Mouse (Mus musculus) CH12.LX (cell line): ENCODE results near the gene 2310007B03Rik.

Source experiments
- CHD2 ChIP-seq: IDR thresholded peaks from 2 replicates; pipeline ENCODE4 v1.6.1; 2011; ENCODE audit warnings: low read length, improper control_type of control experiment
- CTCF ChIP-seq, 2 experiments: IDR thresholded peaks in 1 of 2; conservative IDR thresholded peaks in 1 of 2; 2 replicates each; pipeline ENCODE4 v1.5.1; 2011 to 2012; ENCODE audit warnings: low read depth in 2 of 2, low read length in 2 of 2, improper control_type of control experiment in 1 of 2, inconsistent platforms in 1 of 2, mild to moderate bottlenecking in 1 of 2, moderate library complexity in 1 of 2
- GABPA ChIP-seq: IDR thresholded peaks from 2 replicates; pipeline ENCODE4 v1.6.1; 2012; ENCODE audit warnings: low read depth, low read length, improper control_type of control experiment, inconsistent platforms; ENCODE audit not compliant: insufficient replicate concordance
- HCFC1 ChIP-seq: IDR thresholded peaks from 2 replicates; pipeline ENCODE4 v1.6.1; 2012; ENCODE audit warnings: low read depth, mild to moderate bottlenecking, inconsistent platforms, low read length, improper control_type of control experiment
- IRF4 ChIP-seq: IDR thresholded peaks from 2 replicates; pipeline ENCODE4 v1.6.1; 2014; ENCODE audit warnings: low read depth, mild to moderate bottlenecking, inconsistent platforms, low read length, improper control_type of control experiment
- POLR2A ChIP-seq: IDR thresholded peaks from 2 replicates; pipeline ENCODE4 v1.6.1; 2011; ENCODE audit warnings: low read depth, mild to moderate bottlenecking, improper control_type of control experiment, low read length
- POLR2AphosphoS2 ChIP-seq: IDR thresholded peaks from 2 replicates; pipeline ENCODE4 v1.6.1; 2011; ENCODE audit warnings: low read depth, low read length, improper control_type of control experiment
- SMC3 ChIP-seq: IDR thresholded peaks from 2 replicates; pipeline ENCODE4 v1.6.1; 2011; ENCODE audit warnings: low read depth, low read length, improper control_type of control experiment
- TCF12 ChIP-seq: IDR thresholded peaks from 2 replicates; pipeline ENCODE4 v1.6.1; 2014; ENCODE audit warnings: low read depth, mild to moderate bottlenecking, inconsistent platforms, low read length, improper control_type of control experiment
- USF1 ChIP-seq: IDR thresholded peaks from 2 replicates; pipeline ENCODE4 v1.6.1; 2014; ENCODE audit warnings: low read depth, mild to moderate bottlenecking, inconsistent platforms, low read length, improper control_type of control experiment
- USF2 ChIP-seq: conservative IDR thresholded peaks from 2 replicates; pipeline ENCODE4 v1.6.1; 2011; ENCODE audit warnings: low read depth, low read length, improper control_type of control experiment
- ZC3H11A ChIP-seq: IDR thresholded peaks from 2 replicates; pipeline ENCODE4 v1.6.1; 2012; ENCODE audit warnings: low read depth, mild to moderate bottlenecking, inconsistent platforms, low read length, improper control_type of control experiment
- ZNF384 ChIP-seq: IDR thresholded peaks from 2 replicates; pipeline ENCODE4 v1.6.1; 2012; ENCODE audit warnings: low read depth, low read length, improper control_type of control experiment, inconsistent platforms

- TF ChIP-seq CHD2 (no peak), HCFC1 (no peak), USF2 (no peak), CTCF (conservative IDR thresholded peaks at IDR 0.05 in 1 of 2, IDR thresholded peaks at IDR 0.05 in 1 of 2; ENCODE audit: low read depth in 2 of 2, low read length in 2 of 2) (peak; percentile 25 to 63; a peak in 3 of 4 replicates), ZC3H11A (no peak), GABPA (no peak), POLR2AphosphoS2 (no peak), IRF4 (no peak), USF1 (no peak), POLR2A (no peak), ZNF384 (no peak), SMC3 (peak; percentile 21; the same call in 1 of the 2 replicates), TCF12 (no peak)
These were observed 31.9 kb downstream of the 2310007B03Rik start for GRCm38 (mm10) chr1:93128710-93129349.
